Mouse (Mus musculus) right cerebral cortex, postnatal 25 days (tissue): ENCODE measurements around the gene R3hdml.
A peak's percentile ranks its signal among the peaks of the same experiment; 100 is the strongest.
"Not testable (repeated sequence)": the region's sequence is repeated elsewhere in the genome, so short reads cannot be mapped to it uniquely, and the experiment has no call there.

Experiments used
- DNase-seq: peaks from one replicate; pipeline ENCODE4 v3.0.0; 2022

Gene R3hdml

GRCm38 (mm10) chr2:163492018-163492417 lies at the start of gene R3hdml:
Gene R3hdml, plus strand, starts transcription at chr2:163492318.
- no peak for DNase-seq

GRCm38 (mm10) chr2:163443543-163443942 lies 48.6 kb upstream of the R3hdml start:
- no peak for DNase-seq

- DNase-seq: no peak
These were observed 48.1 kb upstream of the R3hdml start for GRCm38 (mm10) chr2:163444017-163444416.

GRCm38 (mm10) chr2:163447375-163447774 lies 44.7 kb upstream of the R3hdml start:
- no peak for DNase-seq

GRCm38 (mm10) chr2:163449276-163449675 lies 42.8 kb upstream of the R3hdml start:
- no peak for DNase-seq

- DNase-seq: peak; percentile 39
These were observed 41.3 kb upstream of the R3hdml start for GRCm38 (mm10) chr2:163450668-163451295.

GRCm38 (mm10) chr2:163452738-163453137 lies 39.4 kb upstream of the R3hdml start:
- DNase-seq: no peak

- no peak for DNase-seq
These were observed 38.7 kb upstream of the R3hdml start for GRCm38 (mm10) chr2:163453378-163453777.

GRCm38 (mm10) chr2:163458539-163459265 lies 33.4 kb upstream of the R3hdml start:
- no peak for DNase-seq

GRCm38 (mm10) chr2:163459380-163459779 lies 32.7 kb upstream of the R3hdml start:
- no peak for DNase-seq

GRCm38 (mm10) chr2:163460622-163461021 lies 31.5 kb upstream of the R3hdml start:
- DNase-seq: no peak

- DNase-seq: not testable (repeated sequence)
These were observed 30.8 kb upstream of the R3hdml start for GRCm38 (mm10) chr2:163461307-163461706.

- no peak for DNase-seq
These were observed 29.7 kb upstream of the R3hdml start for GRCm38 (mm10) chr2:163462386-163462785.

- DNase-seq: no peak
These were observed 29.3 kb upstream of the R3hdml start for GRCm38 (mm10) chr2:163462801-163463200.

GRCm38 (mm10) chr2:163463251-163463769 lies 28.8 kb upstream of the R3hdml start:
- DNase-seq: no peak

- no peak for DNase-seq
These were observed 28.1 kb upstream of the R3hdml start for GRCm38 (mm10) chr2:163463998-163464397.

- DNase-seq: no peak
These were observed 27.6 kb upstream of the R3hdml start for GRCm38 (mm10) chr2:163464562-163464961.

- DNase-seq: no peak
These were observed 25.3 kb upstream of the R3hdml start for GRCm38 (mm10) chr2:163466771-163467170.

- no peak for DNase-seq
These were observed 24.5 kb upstream of the R3hdml start for GRCm38 (mm10) chr2:163467585-163467984.

- no peak for DNase-seq
These were observed 23.3 kb upstream of the R3hdml start for GRCm38 (mm10) chr2:163468866-163469265.

GRCm38 (mm10) chr2:163469711-163470110 lies 22.4 kb upstream of the R3hdml start:
- no peak for DNase-seq

- DNase-seq: no peak
These were observed 21.0 kb upstream of the R3hdml start for GRCm38 (mm10) chr2:163471136-163471535.

- DNase-seq: no peak
These were observed 20.2 kb upstream of the R3hdml start for GRCm38 (mm10) chr2:163471710-163472465.

GRCm38 (mm10) chr2:163472466-163472851 lies 19.7 kb upstream of the R3hdml start, which contains the start of gene Fitm2:
Gene Fitm2, minus strand, starts transcription at chr2:163472629.
- DNase-seq: peak; percentile 97
